Mouse (Mus musculus) testis, adult 2 months (tissue): ENCODE measurements around the gene Rprd2. TPM values are rescaled to one million over a fixed set of nuclear protein-coding genes. Genes with fewer than 3 reads are reported as not detected.

Source experiments
- H3K27ac ChIP-seq: fragments of 200-500 bp; 2 replicates; pipeline ENCODE4 v1.5.1; 2012; ENCODE audit warnings: low read depth, low read length; ENCODE audit not compliant: control insufficient read depth, insufficient read depth
- H3K27me3 ChIP-seq: fragments of 200-500 bp; 2 replicates; pipeline ENCODE4 v1.6.1; 2012; ENCODE audit warnings: mild to moderate bottlenecking, low read length, moderate library complexity; ENCODE audit not compliant: control insufficient read depth, insufficient read depth
- H3K36me3 ChIP-seq: fragments of 200-500 bp; 2 replicates; pipeline ENCODE4 v1.6.1; 2012; ENCODE audit warnings: mild to moderate bottlenecking, low read length; ENCODE audit not compliant: control insufficient read depth, insufficient read depth
- H3K4me1 ChIP-seq: fragments of 200-500 bp; 2 replicates; pipeline ENCODE4 v1.6.1; 2012; ENCODE audit warnings: low read length; ENCODE audit not compliant: control insufficient read depth, insufficient read depth
- H3K4me3 ChIP-seq: fragments of 200-500 bp; 2 replicates; pipeline ENCODE4 v1.5.1; 2012; ENCODE audit warnings: low read depth, mild to moderate bottlenecking, low read length, moderate library complexity, mixed read lengths; ENCODE audit not compliant: control insufficient read depth
- CTCF ChIP-seq: fragments of 200-500 bp; IDR thresholded peaks from 2 replicates; pipeline ENCODE4 v1.5.1; 2012; ENCODE audit warnings: low read depth, mild to moderate bottlenecking, inconsistent platforms, low read length, moderate library complexity; ENCODE audit not compliant: control insufficient read depth, insufficient read depth, insufficient replicate concordance
- POLR2A ChIP-seq: fragments of 200-500 bp; IDR thresholded peaks from 2 replicates; pipeline ENCODE4 v1.6.1; 2012; ENCODE audit warnings: low read depth, mild to moderate bottlenecking, inconsistent platforms, low read length, moderate library complexity; ENCODE audit not compliant: control insufficient read depth
- polyA plus RNA-seq: library from polyadenylated mRNA; depleted of rRNA; stranded (reverse); fragments of >200 nt; gene quantifications from 2 replicates; pipeline ENCODE4 v1.2.3, GENCODE M21; 2012; rRNA removed

Rprd2 gene
- polyA plus RNA-seq, 1 experiment: 18.4 TPM

GRCm38 (mm10) chr3:95726696-95727358 is 91.8 kb downstream of the Rprd2 start:
- no peaks in the 10 kb centered on the region for H3K36me3 ChIP-seq
- TF ChIP-seq CTCF (no peak), POLR2A (no peak)
- H3K27ac ChIP-seq: no peak overlapping the region
- no peaks in the 10 kb centered on the region for H3K27me3 ChIP-seq
- H3K4me3 ChIP-seq: no peak overlapping the region
- no peaks in the 10 kb centered on the region for H3K4me1 ChIP-seq

GRCm38 (mm10) chr3:95725863-95726262 is 92.8 kb downstream of the Rprd2 start:
- TF ChIP-seq POLR2A: no peak
- no peak for TF ChIP-seq CTCF
- Histone ChIP-seq H3K27me3 (no peaks in the 10 kb centered on the region), H3K27ac (no peak overlapping the region), H3K36me3 (no peaks in the 10 kb centered on the region), H3K4me1 (no peaks in the 10 kb centered on the region), H3K4me3 (no peak overlapping the region)

GRCm38 (mm10) chr3:95722386-95722785 is 96.3 kb downstream of the Rprd2 start:
- TF ChIP-seq POLR2A (no peak), CTCF (no peak)
- H3K36me3 ChIP-seq: no peaks in the 10 kb centered on the region
- no peaks in the 10 kb centered on the region for H3K4me1 ChIP-seq

GRCm38 (mm10) chr3:95718153-95718552 is 100.5 kb downstream of the Rprd2 start:
- Histone ChIP-seq H3K27me3 (no peaks in the 10 kb centered on the region), H3K4me1 (no peaks in the 10 kb centered on the region), H3K36me3 (no peaks in the 10 kb centered on the region), H3K4me3 (no peak overlapping the region), H3K27ac (no peak overlapping the region)
- TF ChIP-seq POLR2A (no peak), CTCF (no peak)

More at GRCm38 (mm10) chr3:95722386-95722785, 96.3 kb downstream of the Rprd2 start:
- Histone ChIP-seq H3K27ac (no peak overlapping the region), H3K4me3 (no peak overlapping the region), H3K27me3 (no peaks in the 10 kb centered on the region)

- Histone ChIP-seq H3K27ac (no peak overlapping the region), H3K36me3 (no peaks in the 10 kb centered on the region), H3K27me3 (no peaks in the 10 kb centered on the region), H3K4me3 (no peak overlapping the region), H3K4me1 (0 out of 2 replicates have a peak, but pooled peaks cover 2% of the 10 kb centered on the region)
- TF ChIP-seq CTCF (no peak), POLR2A (no peak)
Observed at GRCm38 (mm10) chr3:95716075-95716474, 102.6 kb downstream of the Rprd2 start.

Other genes with a start within 250 kb of the Rprd2 start
- gene Golph3l, start 229.9 kb downstream of the Rprd2 start, polyA plus RNA-seq: 6.7 and 7.8 TPM in 2 replicates
- 11.1 and 13.9 TPM in 2 replicates for gene Ensa, start 193.9 kb downstream of the Rprd2 start, polyA plus RNA-seq
- gene Mcl1, start 160.1 kb downstream of the Rprd2 start, polyA plus RNA-seq: 27.4 and 40.2 TPM in 2 replicates
- gene Adamtsl4, start 130.9 kb downstream of the Rprd2 start, polyA plus RNA-seq: 0.74 and 2.3 TPM in 2 replicates
- 26.7 and 37.2 TPM in 2 replicates for gene Ecm1, start 79.3 kb downstream of the Rprd2 start, polyA plus RNA-seq
- gene Tars2, start 58.7 kb downstream of the Rprd2 start, polyA plus RNA-seq: 24.7 and 25.7 TPM in 2 replicates
- 14.9 and 15.5 TPM in 2 replicates for gene Prpf3, start 37.0 kb upstream of the Rprd2 start, polyA plus RNA-seq
- 30.5 and 40.4 TPM in 2 replicates for gene Mrps21, start 52.7 kb upstream of the Rprd2 start, polyA plus RNA-seq
- gene Ciart, start 63.4 kb upstream of the Rprd2 start, polyA plus RNA-seq: 16.2 and 16.5 TPM in 2 replicates
- 1.7 and 2.4 TPM in 2 replicates for gene BC028528, start 73.1 kb upstream of the Rprd2 start, polyA plus RNA-seq
- gene Aph1a, start 75.1 kb upstream of the Rprd2 start, polyA plus RNA-seq: 14.9 and 17.6 TPM in 2 replicates
- 2.0 TPM in 2 replicates for gene Car14, start 85.8 kb upstream of the Rprd2 start, polyA plus RNA-seq
- gene Anp32e, start 110.4 kb upstream of the Rprd2 start, polyA plus RNA-seq: 4.4 and 6.0 TPM in 2 replicates
- gene Plekho1, start 177.1 kb upstream of the Rprd2 start, polyA plus RNA-seq: 43.8 and 55.7 TPM in 2 replicates
- gene Vps45, start 239.6 kb upstream of the Rprd2 start, polyA plus RNA-seq: 3.3 and 4.1 TPM in 2 replicates